Mouse (Mus musculus): ENCODE measurements around the gene Acaa1b. TPM values are rescaled to one million over a fixed set of nuclear protein-coding genes. Genes with fewer than 3 reads are reported as not detected.
A peak's percentile ranks its signal among the peaks of the same experiment; 100 is the strongest.

The Acaa1b gene
- polyA plus RNA-seq, 1 experiment from 2014 or later: 16.4 TPM

- Histone ChIP-seq H3K4me1 (replicated peaks; ENCODE audit: control insufficient read depth, insufficient read depth, low read length) (no peaks in the 10 kb centered on the region), H3K9me3 (ENCODE audit: control insufficient read depth) (no peaks in the 10 kb centered on the region), H3K4me3 (ENCODE audit: low read depth, low read length) (no peak overlapping the region), H3K4me2 (replicated peaks; ENCODE audit: low read depth) (no peak overlapping the region), H3K27me3 (replicated peaks; ENCODE audit: control insufficient read depth, insufficient read depth, low read length) (no peaks in the 10 kb centered on the region), H3K27ac (ENCODE audit: low read depth, low read length) (no peak overlapping the region), H3K36me3 (ENCODE audit: control insufficient read depth, insufficient read depth) (no peaks in the 10 kb centered on the region), H3K9ac (ENCODE audit: low read depth, low read length) (no peak overlapping the region)
- TF ChIP-seq CTCF (IDR thresholded peaks at IDR 0.05; ENCODE audit: low read depth): no peak
- no peak for ATAC-seq
- WGBS: 88% methylated on average over 17 of the region's 17 CpGs
These were observed 42.0 kb downstream of the Acaa1b start for GRCm38 (mm10) chr9:119114911-119115310.

GRCm38 (mm10) chr9:119110640-119111039 is 46.3 kb downstream of the Acaa1b start:
- Histone ChIP-seq H3K27me3 (replicated peaks; ENCODE audit: control insufficient read depth, insufficient read depth, low read length) (no peaks in the 10 kb centered on the region), H3K36me3 (ENCODE audit: control insufficient read depth, insufficient read depth) (no peaks in the 10 kb centered on the region), H3K4me2 (replicated peaks; ENCODE audit: low read depth) (no peak overlapping the region), H3K9ac (ENCODE audit: low read depth, low read length) (no peak overlapping the region), H3K9me3 (ENCODE audit: control insufficient read depth) (no peaks in the 10 kb centered on the region), H3K4me3 (ENCODE audit: low read depth, low read length) (no peak overlapping the region), H3K4me1 (replicated peaks; ENCODE audit: control insufficient read depth, insufficient read depth, low read length) (no peaks in the 10 kb centered on the region), H3K27ac (ENCODE audit: low read depth, low read length) (no peak overlapping the region)
- 39% methylated on average over 3 of the region's 3 CpGs for WGBS
- TF ChIP-seq CTCF (IDR thresholded peaks at IDR 0.05; ENCODE audit: low read depth): no peak
- ATAC-seq: no peak

- WGBS: 57% methylated on average over 12 of the region's 12 CpGs
These were observed 47.1 kb downstream of the Acaa1b start for GRCm38 (mm10) chr9:119109685-119110353.

GRCm38 (mm10) chr9:119107566-119107965 is 49.3 kb downstream of the Acaa1b start:
- no peaks in the 10 kb centered on the region for H3K36me3 ChIP-seq (ENCODE audit: control insufficient read depth, insufficient read depth)
- no peaks in the 10 kb centered on the region for H3K9me3 ChIP-seq (ENCODE audit: control insufficient read depth)
- TF ChIP-seq CTCF (IDR thresholded peaks at IDR 0.05; ENCODE audit: low read depth): peak; percentile 75
- no peak overlapping the region for H3K27ac ChIP-seq (ENCODE audit: low read depth, low read length)
- 0 out of 2 replicates have a peak, but pooled peaks cover 5% of the 10 kb centered on the region for H3K27me3 ChIP-seq (replicated peaks; ENCODE audit: control insufficient read depth, insufficient read depth, low read length)
- no peaks in the 10 kb centered on the region for H3K4me1 ChIP-seq (replicated peaks; ENCODE audit: control insufficient read depth, insufficient read depth, low read length)
- no peak overlapping the region for H3K4me3 ChIP-seq (ENCODE audit: low read depth, low read length)
- no peak for ATAC-seq
- WGBS: 86% methylated on average over 4 of the region's 4 CpGs
- H3K4me2 ChIP-seq (replicated peaks; ENCODE audit: low read depth): no peak overlapping the region
- no peak overlapping the region for H3K9ac ChIP-seq (ENCODE audit: low read depth, low read length)

More at GRCm38 (mm10) chr9:119109685-119110353, 47.1 kb downstream of the Acaa1b start:
- Histone ChIP-seq H3K4me1 (replicated peaks; ENCODE audit: control insufficient read depth, insufficient read depth, low read length) (no peaks in the 10 kb centered on the region), H3K36me3 (ENCODE audit: control insufficient read depth, insufficient read depth) (no peaks in the 10 kb centered on the region), H3K9ac (ENCODE audit: low read depth, low read length) (no peak overlapping the region), H3K4me3 (ENCODE audit: low read depth, low read length) (no peak overlapping the region), H3K27me3 (replicated peaks; ENCODE audit: control insufficient read depth, insufficient read depth, low read length) (no peaks in the 10 kb centered on the region), H3K4me2 (replicated peaks; ENCODE audit: low read depth) (no peak overlapping the region), H3K27ac (ENCODE audit: low read depth, low read length) (no peak overlapping the region), H3K9me3 (ENCODE audit: control insufficient read depth) (no peaks in the 10 kb centered on the region)
- ATAC-seq: no peak
- no peak for TF ChIP-seq CTCF (IDR thresholded peaks at IDR 0.05; ENCODE audit: low read depth)

GRCm38 (mm10) chr9:119102783-119103113 is 54.1 kb downstream of the Acaa1b start:
- Histone ChIP-seq H3K27ac (ENCODE audit: low read depth, low read length) (no peak overlapping the region), H3K27me3 (replicated peaks; ENCODE audit: control insufficient read depth, insufficient read depth, low read length) (0 out of 2 replicates have a peak, but pooled peaks cover 5% of the 10 kb centered on the region), H3K9ac (ENCODE audit: low read depth, low read length) (peak overlapping the region; percentile 40; the same call in 1 of the 2 replicates), H3K4me3 (ENCODE audit: low read depth, low read length) (peak overlapping the region; percentile 65), H3K4me2 (replicated peaks; ENCODE audit: low read depth) (peak overlapping the region; percentile 96), H3K9me3 (ENCODE audit: control insufficient read depth) (no peaks in the 10 kb centered on the region), H3K36me3 (ENCODE audit: control insufficient read depth, insufficient read depth) (no peaks in the 10 kb centered on the region), H3K4me1 (replicated peaks; ENCODE audit: control insufficient read depth, insufficient read depth, low read length) (no peaks in the 10 kb centered on the region)
- 3% methylated on average over 19 of the region's 19 CpGs for WGBS
- ATAC-seq: no peak
- no peak for TF ChIP-seq CTCF (IDR thresholded peaks at IDR 0.05; ENCODE audit: low read depth)

- Histone ChIP-seq H3K4me3 (ENCODE audit: low read depth, low read length) (peak within 1 kb of the TSS; percentile 65), H3K27me3 (replicated peaks; ENCODE audit: control insufficient read depth, insufficient read depth, low read length) (0 out of 2 replicates have a peak, but pooled peaks cover 5% of the 10 kb centered on the region), H3K4me2 (replicated peaks; ENCODE audit: low read depth) (peak within 1 kb of the TSS; percentile 96), H3K9me3 (ENCODE audit: control insufficient read depth) (no peaks in the 10 kb centered on the region), H3K36me3 (ENCODE audit: control insufficient read depth, insufficient read depth) (no peaks in the 10 kb centered on the region), H3K9ac (ENCODE audit: low read depth, low read length) (peak within 1 kb of the TSS; percentile 40), H3K4me1 (replicated peaks; ENCODE audit: control insufficient read depth, insufficient read depth, low read length) (no peaks in the 10 kb centered on the region), H3K27ac (ENCODE audit: low read depth, low read length) (no peak within 1 kb of the TSS)
- peak; percentile 83 for ATAC-seq
- 3% methylated on average over 44 of the region's 44 CpGs for WGBS
- TF ChIP-seq CTCF (IDR thresholded peaks at IDR 0.05; ENCODE audit: low read depth): no peak
These were observed 54.7 kb downstream of the Acaa1b start, which contains the start of gene Dlec1 for GRCm38 (mm10) chr9:119101992-119102782. Gene Dlec1 (plus strand): TSS chr9:119102478.
